Mouse (Mus musculus) liver, postnatal 0 days (tissue): ENCODE results near the gene Sh3bgr. TPM values are rescaled to one million over a fixed set of nuclear protein-coding genes. Genes with fewer than 3 reads are reported as not detected.

Experiments used
- ATAC-seq: fragments of 200-750 bp; cut with Nextera tagmentation; 2 replicates; pipeline ENCODE4 v1.8.0; 2017; ENCODE audit warnings: mild to moderate bottlenecking, moderate library complexity
- DNase-seq: peaks from one replicate; pipeline ENCODE4 v3.0.0-alpha.2; 2016
- H3K27ac ChIP-seq: fragments of 300-500 bp; sonication (generic); 2 replicates; pipeline ENCODE4 v1.5.1; 2014; ENCODE audit warnings: antibody characterized with exemption, moderate library complexity, mild to moderate bottlenecking, low read depth
- H3K27me3 ChIP-seq: fragments of 300-500 bp; sonication (generic); 2 replicates; pipeline ENCODE4 v1.6.1; 2014; ENCODE audit warnings: low read length, control low read depth, mixed read lengths; ENCODE audit not compliant: insufficient read depth
- H3K36me3 ChIP-seq: fragments of 300-500 bp; sonication (generic); replicated peaks from 2 replicates; pipeline ENCODE4 v1.6.1; 2014; ENCODE audit warnings: mild to moderate bottlenecking, control low read depth, low read length, moderate library complexity, mixed read lengths; ENCODE audit not compliant: insufficient read depth
- H3K4me1 ChIP-seq: fragments of 300-500 bp; sonication (generic); 2 replicates; pipeline ENCODE4 v1.6.1; 2014; ENCODE audit warnings: antibody characterized with exemption, mild to moderate bottlenecking, control low read depth; ENCODE audit not compliant: insufficient read depth
- H3K4me2 ChIP-seq: fragments of 300-500 bp; sonication (generic); 2 replicates; pipeline ENCODE4 v1.6.1; 2014; ENCODE audit warnings: low read depth, mild to moderate bottlenecking, low read length, moderate library complexity, mixed read lengths
- H3K4me3 ChIP-seq: fragments of 300-500 bp; sonication (generic); 2 replicates; pipeline ENCODE4 v1.5.1; 2014; ENCODE audit warnings: low read depth, low read length
- H3K9ac ChIP-seq: fragments of 300-500 bp; sonication (generic); replicated peaks from 2 replicates; pipeline ENCODE4 v1.6.1; 2014; ENCODE audit warnings: mild to moderate bottlenecking, moderate library complexity
- H3K9me3 ChIP-seq: fragments of 300-500 bp; sonication (generic); 2 replicates; pipeline ENCODE4 v1.6.1; 2016; ENCODE audit warnings: mild to moderate bottlenecking, control low read depth, low read length, mixed read lengths
- CTCF ChIP-seq: sonication (generic); IDR thresholded peaks from 2 replicates; pipeline ENCODE4 v1.5.1; 2016; ENCODE audit warnings: antibody characterized with exemption, low read depth
- EP300 ChIP-seq: IDR thresholded peaks from 2 replicates; pipeline ENCODE4 v1.6.1; 2016; ENCODE audit warnings: antibody characterized with exemption, low read depth, mild to moderate bottlenecking
- WGBS: fragments of 180-500 bp; shearing (Covaris S2); extraction: QIAGEN DNeasy Blood & Tissue Kit; methylation state at CpG from one replicate; pipeline ENCODE4 v1.1.7; 2014; ENCODE audit not compliant: insufficient replicate concordance; 5-methylcytosine and 5-hydroxymethylcytosine counted together
- polyA plus RNA-seq: library from polyadenylated mRNA; unstranded; fragments of >200 nt; fragmentation: Nextera tagmentation; extraction: Ambion mirVana; gene quantifications from 2 replicates; pipeline ENCODE4 v1.2.1, GENCODE M21; 2015

Sh3bgr gene
- polyA plus RNA-seq, 1 experiment from 2014 or later: not detected

- 65% methylated on average over 4 of the region's 4 CpGs for WGBS
- Histone ChIP-seq H3K4me3 (no peak overlapping the region), H3K4me2 (no peak overlapping the region), H3K27me3 (no peaks in the 10 kb centered on the region), H3K4me1 (no peaks in the 10 kb centered on the region), H3K9me3 (no peaks in the 10 kb centered on the region), H3K27ac (no peak overlapping the region), H3K9ac (no peak overlapping the region), H3K36me3 (no peaks in the 10 kb centered on the region)
- DNase-seq (no peak), ATAC-seq (no peak)
- TF ChIP-seq EP300 (no peak), CTCF (no peak)
These were observed 31.4 kb upstream of the Sh3bgr start for GRCm38 (mm10) chr16:96168837-96169236.

- no peaks in the 10 kb centered on the region for H3K27me3 ChIP-seq
- DNase-seq: no peak
- H3K27ac ChIP-seq: no peak overlapping the region
- H3K36me3 ChIP-seq: no peaks in the 10 kb centered on the region
- no peak overlapping the region for H3K4me3 ChIP-seq
- ATAC-seq: no peak
- TF ChIP-seq EP300 (no peak), CTCF (no peak)
- WGBS: 76% methylated on average over 8 of the region's 8 CpGs
- H3K4me1 ChIP-seq: no peaks in the 10 kb centered on the region
- no peak overlapping the region for H3K9ac ChIP-seq
- H3K9me3 ChIP-seq: no peaks in the 10 kb centered on the region
- H3K4me2 ChIP-seq: no peak overlapping the region
These were observed 26.6 kb upstream of the Sh3bgr start for GRCm38 (mm10) chr16:96173648-96174047.

- no peak for TF ChIP-seq EP300
- TF ChIP-seq CTCF: no peak
- Histone ChIP-seq H3K9me3 (no peaks in the 10 kb centered on the region), H3K4me3 (no peak overlapping the region), H3K9ac (no peak overlapping the region), H3K36me3 (no peaks in the 10 kb centered on the region), H3K4me1 (no peaks in the 10 kb centered on the region), H3K4me2 (no peak overlapping the region), H3K27ac (no peak overlapping the region), H3K27me3 (no peaks in the 10 kb centered on the region)
- DNase-seq (no peak), ATAC-seq (no peak)
- 46% methylated on average over 2 of the region's 2 CpGs for WGBS
These were observed 24.9 kb upstream of the Sh3bgr start for GRCm38 (mm10) chr16:96175399-96175798.

DNA sequence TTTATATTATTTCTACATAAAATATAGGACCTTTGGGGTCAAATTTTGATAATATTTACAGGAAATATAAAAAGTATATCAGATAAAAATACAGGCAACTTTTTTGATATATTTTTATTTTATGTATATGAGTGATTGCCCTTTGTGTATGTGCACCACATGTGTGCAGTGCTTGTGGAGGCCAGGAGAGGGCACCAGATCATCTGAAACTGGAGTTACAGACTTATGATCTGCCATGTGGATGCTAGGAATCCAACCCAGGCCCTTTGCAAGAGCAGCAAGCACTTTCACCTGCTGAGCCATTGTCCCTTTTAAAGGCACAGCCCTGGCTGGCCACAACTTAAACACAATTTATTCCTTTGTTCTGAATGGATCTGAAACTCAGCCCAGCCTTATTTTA lies 21.1 kb upstream of the Sh3bgr start:
- ATAC-seq: no peak

DNA sequence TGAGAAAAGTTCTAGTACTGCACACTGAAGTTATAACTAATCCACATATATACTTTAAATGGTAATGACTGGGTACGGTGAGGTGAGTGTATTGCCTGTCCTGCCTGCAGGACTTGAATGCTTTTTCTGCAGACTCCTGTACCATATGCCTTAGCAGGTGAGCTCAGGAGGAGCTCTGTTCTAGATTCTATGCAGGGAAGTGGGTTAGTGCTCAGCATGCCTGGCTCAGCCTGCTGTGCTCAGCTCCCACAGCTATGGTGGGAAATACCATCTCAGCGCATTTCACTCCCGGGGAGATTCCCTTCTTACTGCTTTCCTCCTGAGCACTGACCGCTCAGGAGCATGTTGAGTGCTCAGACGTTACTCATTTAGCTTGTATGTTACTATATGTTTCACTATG lies 12.6 kb upstream of the Sh3bgr start:
- Histone ChIP-seq H3K4me2 (no peak overlapping the region), H3K4me1 (peaks cover 7% of the 10 kb centered on the region; the same call in 1 of the 2 replicates), H3K9ac (no peak overlapping the region), H3K9me3 (no peaks in the 10 kb centered on the region), H3K36me3 (no peaks in the 10 kb centered on the region), H3K4me3 (no peak overlapping the region), H3K27ac (no peak overlapping the region), H3K27me3 (peaks cover 15% of the 10 kb centered on the region)
- TF ChIP-seq CTCF: no peak
- TF ChIP-seq EP300: no peak
- no peak for ATAC-seq
- 79% methylated on average over 5 of the region's 5 CpGs for WGBS
- DNase-seq: no peak

More for the DNA sequence above, 21.1 kb upstream of the Sh3bgr start:
- Histone ChIP-seq H3K9ac (no peak overlapping the region), H3K9me3 (no peaks in the 10 kb centered on the region), H3K36me3 (no peaks in the 10 kb centered on the region), H3K27me3 (no peaks in the 10 kb centered on the region), H3K4me3 (no peak overlapping the region), H3K27ac (no peak overlapping the region), H3K4me2 (no peak overlapping the region), H3K4me1 (no peaks in the 10 kb centered on the region)
- TF ChIP-seq EP300 (no peak), CTCF (no peak)
- DNase-seq: no peak

DNA sequence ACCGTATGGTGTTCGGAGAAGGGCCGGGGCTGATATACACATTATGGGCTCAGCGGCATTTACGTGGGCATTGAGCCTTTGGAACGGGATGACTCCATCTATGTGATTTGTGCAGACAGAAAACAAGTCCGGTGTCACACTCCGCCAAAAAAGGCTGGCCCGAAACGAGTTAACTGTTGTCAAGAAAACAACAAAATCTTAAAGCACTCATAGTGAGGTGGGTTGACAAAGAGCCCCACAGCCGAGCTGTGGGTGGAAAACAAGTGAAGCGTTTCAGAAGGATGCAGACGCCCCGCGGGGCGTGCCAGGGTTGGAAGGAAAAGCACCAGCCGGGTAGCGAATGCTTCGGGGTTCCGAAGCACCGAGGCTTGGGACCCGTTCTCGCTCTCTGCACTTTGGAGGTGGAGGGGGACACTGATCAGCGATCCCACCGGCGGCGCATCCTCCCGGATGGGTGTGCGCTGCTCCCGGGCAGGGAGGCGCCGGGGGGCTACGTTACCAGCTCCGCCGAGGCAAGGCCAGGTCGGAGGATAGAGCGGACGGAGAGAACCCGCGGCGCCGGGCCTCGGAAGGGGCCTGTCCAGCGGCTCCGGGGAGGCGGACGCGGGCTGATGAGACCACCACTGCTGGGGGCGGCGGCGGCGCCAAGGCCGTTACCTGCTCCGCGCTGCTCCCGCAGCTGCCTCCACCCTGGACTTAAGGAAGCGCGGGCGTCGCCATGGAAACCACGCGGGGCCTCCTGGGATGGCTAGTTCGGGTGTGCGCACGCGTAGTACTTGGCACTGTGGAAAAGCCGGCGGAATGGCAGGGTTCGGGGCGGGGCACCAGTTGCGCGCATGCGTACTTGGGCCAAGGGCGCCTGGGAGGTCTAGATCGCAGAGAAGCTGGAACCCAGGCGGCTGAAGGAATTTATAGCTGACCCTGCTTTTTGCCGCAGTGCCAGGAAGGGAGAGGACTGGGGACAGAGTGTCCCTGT lies 8.4 kb upstream of the Sh3bgr start, which contains the start of gene Lca5l:
Lca5l (minus strand) TSS at position 741 of the 976 bp plus-strand sequence.
- WGBS: 2% methylated on average over 76 of the region's 77 CpGs
- Histone ChIP-seq H3K9ac (peak within 1 kb of the TSS; percentile 67), H3K9me3 (no peaks in the 10 kb centered on the region), H3K4me1 (peaks cover 7% of the 10 kb centered on the region; the same call in 1 of the 2 replicates), H3K27ac (no peak within 1 kb of the TSS), H3K4me2 (peak within 1 kb of the TSS; percentile 99), H3K27me3 (peaks cover 15% of the 10 kb centered on the region), H3K4me3 (peak within 1 kb of the TSS; percentile 79), H3K36me3 (no peaks in the 10 kb centered on the region)
- DNase-seq (peak; percentile 97), ATAC-seq (peak; percentile 97)
- no peak for TF ChIP-seq EP300
- TF ChIP-seq CTCF: no peak
